Mouse (Mus musculus): ENCODE measurements at regions not wholly inside any gene's neighbourhood (a gene's known extent, or its start where the extent isn't known, plus 50 kb on each side); places are given as distances from the start of the nearest gene placed in this dataset.

DNA sequence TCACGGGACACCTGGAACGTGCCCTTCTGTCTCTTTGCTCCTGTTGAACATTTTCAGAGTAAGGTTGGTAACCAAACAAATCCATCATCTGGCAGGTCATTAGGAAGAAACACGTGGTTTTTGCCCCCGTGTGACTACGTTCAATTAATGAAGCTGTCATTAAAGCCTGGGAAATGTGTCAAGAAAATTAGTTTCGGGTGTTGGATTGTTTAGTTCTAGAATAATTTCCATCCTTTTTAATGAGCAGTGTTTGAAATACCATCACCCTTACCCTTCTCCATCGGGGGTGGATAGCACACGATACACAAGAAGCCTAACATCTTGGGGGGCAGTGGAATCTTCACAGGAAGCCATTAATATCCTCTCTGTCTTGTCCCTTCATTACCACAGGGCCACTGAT is 107.7 kb downstream of the Far1 start:
- peak; percentile 38 for DNase-seq (ENCODE audit: low spot score)

DNA sequence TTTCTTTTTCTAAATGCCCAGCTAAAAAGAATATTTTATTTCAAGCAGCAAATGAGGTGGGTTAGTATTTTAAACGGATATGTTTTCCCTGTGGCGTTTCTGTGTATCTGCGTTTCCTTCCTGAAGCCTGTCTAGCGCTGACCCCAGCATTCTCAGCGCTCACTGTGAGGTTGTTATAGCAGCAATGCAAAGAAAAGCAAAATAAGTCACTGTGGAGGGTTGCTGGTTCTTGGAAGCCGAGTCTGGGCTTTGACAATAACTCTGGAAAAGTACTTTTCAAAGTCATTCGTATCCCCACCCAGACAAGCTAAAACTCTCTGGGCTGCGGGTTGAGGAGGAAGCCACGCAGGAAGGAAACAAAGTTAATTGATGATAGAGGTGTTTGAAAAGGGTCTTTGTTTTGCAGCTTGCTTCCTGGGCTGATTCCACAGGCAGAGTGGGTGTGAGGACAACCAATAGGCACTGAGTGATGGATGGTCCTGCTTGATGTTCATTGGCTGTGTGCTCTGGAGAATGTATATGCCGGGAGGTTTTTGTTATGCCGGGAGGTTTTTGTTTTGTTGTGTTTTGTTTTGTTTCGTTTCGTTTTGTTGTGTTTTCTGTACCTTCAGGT is 108.4 kb downstream of the Far1 start:
- DNase-seq (ENCODE audit: low spot score): no peak

GRCm38 (mm10) chr7:113623296-113623695 is 109.7 kb downstream of the Far1 start:
- no peak for DNase-seq (ENCODE audit: low spot score)

DNA sequence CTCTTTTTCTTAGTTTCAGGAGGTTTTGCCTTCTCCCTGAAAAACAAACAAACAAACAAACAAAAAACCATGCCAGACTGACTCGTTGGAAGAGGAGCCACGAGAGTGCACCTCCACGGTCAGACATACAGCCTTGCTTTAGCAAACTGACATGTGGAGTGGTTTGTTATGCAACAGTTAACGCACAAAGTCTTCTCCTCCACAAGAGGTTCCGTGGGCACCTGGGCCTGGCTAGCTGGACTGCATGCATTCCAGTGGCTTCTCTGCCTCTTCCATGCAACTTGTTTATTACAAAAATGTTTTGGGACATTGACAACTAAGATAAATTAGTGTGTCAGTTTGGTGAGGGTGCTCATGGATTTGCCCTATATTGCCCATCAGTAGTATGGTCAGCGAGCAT is 110.3 kb downstream of the Far1 start:
- no peak for DNase-seq (ENCODE audit: low spot score)

GRCm38 (mm10) chr7:113626734-113627133 is 113.1 kb downstream of the Far1 start:
- no peak for DNase-seq (ENCODE audit: low spot score)

- DNase-seq (ENCODE audit: low spot score): no peak
Observed at GRCm38 (mm10) chr7:113637011-113637600, 123.5 kb downstream of the Far1 start.

GRCm38 (mm10) chr7:113638098-113638497 is 124.5 kb downstream of the Far1 start:
- DNase-seq (ENCODE audit: low spot score): no peak

GRCm38 (mm10) chr7:113642540-113642939 is 123.3 kb upstream of the Spon1 start:
- DNase-seq (ENCODE audit: low spot score): peak; percentile 59

GRCm38 (mm10) chr7:113650631-113651030 is 115.2 kb upstream of the Spon1 start:
- DNase-seq (ENCODE audit: low spot score): no peak

DNA sequence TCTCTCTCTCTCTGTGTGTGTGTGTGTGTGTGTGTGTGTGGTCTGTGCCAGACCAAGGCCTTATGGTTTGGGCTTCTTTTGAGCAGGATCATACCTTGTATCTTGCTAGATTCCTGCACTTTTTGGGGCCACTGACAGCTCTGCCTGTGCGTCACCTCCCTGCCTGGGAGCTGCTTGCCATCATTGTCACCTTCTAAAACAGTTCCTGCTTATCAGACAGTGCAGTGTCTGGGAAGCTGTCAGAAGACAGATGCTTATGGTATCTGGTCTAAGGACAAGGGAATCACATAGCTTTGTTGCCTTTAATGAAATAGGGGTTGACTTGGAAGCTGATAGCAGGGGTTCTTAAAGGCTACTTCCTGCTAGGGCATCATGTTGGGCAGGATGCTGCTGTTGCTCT is 114.1 kb upstream of the Spon1 start:
- no peak for DNase-seq (ENCODE audit: low spot score)

DNA sequence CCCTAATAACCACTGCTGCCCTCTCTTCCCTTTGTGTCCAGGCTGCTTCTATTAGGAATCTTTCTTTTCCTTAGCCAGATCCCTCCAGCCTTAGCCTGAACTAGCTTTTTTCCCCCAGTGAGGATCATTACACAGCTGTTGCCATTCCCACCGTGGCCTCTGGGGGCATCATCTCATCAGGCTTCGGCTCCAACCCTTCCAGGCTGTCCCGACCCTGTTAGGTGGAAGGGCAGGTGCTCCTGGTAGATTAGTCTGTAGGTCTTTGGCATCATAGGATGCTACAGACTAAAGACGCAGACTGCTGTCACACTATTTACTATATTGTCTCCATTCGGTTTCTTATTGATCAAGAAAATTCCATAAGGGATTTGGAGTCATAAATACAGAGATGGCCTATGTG is 112.7 kb upstream of the Spon1 start:
- DNase-seq (ENCODE audit: low spot score): peak; percentile 74

DNA sequence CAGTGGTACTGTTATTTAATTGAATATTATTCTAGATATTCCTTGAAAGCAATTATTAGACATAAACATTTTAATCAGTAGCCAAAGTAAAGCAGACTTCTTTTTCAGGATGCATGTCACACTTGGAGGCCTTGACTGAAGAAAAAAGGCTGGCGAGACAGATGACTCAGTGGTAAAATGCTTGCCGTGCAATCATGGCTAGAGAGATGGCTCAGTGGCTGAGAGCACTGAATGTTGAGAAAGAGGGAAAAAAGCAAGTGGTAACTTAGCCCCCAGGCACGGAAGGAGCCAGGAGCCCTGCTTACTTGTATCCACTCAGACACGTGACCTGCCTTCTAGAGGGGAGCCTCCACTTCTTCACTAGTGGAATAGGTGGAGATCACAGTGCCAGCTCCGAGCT is 110.5 kb upstream of the Spon1 start:
- DNase-seq (ENCODE audit: low spot score): no peak

- DNase-seq (ENCODE audit: low spot score): no peak
Observed at GRCm38 (mm10) chr7:113672779-113673595, 92.8 kb upstream of the Spon1 start.

DNA sequence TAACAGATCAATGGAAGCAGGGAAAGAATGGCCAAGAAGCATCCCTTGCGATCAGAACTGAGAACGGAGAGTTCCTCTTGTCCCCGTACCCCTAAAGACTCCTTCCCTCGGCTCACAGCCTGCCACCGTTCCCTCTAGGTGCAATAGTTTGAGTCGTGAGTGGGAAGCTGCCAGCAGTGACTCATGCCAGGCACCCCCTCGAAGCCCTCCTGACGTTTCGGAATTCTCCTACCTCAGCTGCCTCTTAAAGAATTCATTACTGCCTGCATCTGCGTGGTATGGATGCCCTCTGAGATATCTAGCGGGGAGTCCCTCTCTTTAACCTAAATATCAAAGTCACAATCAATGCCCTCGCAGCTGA is 92.2 kb upstream of the Spon1 start:
- DNase-seq (ENCODE audit: low spot score): no peak

- DNase-seq (ENCODE audit: low spot score): no peak
Observed at GRCm38 (mm10) chr7:113682271-113682670, 83.5 kb upstream of the Spon1 start.

DNA sequence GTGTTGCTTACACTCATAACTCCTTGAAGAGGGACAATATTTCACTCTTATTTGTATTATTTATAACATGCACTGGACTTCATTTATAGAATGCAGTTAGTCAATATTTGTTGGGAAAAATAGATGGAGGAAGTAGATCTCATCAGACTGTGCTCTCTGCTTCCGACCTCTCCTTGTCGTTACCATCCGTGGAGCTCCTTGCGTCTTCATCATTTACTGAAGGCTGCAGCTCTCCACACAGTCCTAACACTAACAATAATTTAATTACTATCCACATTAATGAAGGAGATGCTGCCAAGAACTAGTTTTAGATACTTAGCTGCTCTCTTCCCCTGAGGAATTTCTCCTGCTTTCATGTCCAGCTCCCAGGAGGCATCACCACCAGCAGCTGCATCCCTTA is 80.4 kb upstream of the Spon1 start:
- no peak for DNase-seq (ENCODE audit: low spot score)

DNA sequence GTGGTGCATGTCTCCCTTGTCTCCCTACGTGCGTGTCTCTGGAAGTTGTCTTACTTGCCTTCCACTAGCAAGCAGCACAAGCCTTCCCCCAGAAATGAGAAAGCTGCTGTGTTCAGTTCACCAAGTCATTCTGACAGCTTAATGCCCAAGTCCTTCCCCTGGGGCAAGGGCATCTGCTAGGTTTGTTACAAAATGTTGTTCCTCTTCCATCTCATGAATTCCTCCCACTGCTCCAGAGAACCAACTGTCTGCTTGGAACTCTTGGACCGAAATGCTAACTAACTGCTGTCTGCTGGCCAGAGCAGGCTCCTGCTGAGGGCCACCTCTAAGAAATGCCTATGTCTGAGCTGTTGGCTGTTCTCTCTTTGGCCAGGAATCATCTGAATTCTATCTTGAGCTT is 79.3 kb upstream of the Spon1 start:
- no peak for DNase-seq (ENCODE audit: low spot score)

GRCm38 (mm10) chr7:113687566-113687965 is 78.2 kb upstream of the Spon1 start:
- no peak for DNase-seq (ENCODE audit: low spot score)

DNA sequence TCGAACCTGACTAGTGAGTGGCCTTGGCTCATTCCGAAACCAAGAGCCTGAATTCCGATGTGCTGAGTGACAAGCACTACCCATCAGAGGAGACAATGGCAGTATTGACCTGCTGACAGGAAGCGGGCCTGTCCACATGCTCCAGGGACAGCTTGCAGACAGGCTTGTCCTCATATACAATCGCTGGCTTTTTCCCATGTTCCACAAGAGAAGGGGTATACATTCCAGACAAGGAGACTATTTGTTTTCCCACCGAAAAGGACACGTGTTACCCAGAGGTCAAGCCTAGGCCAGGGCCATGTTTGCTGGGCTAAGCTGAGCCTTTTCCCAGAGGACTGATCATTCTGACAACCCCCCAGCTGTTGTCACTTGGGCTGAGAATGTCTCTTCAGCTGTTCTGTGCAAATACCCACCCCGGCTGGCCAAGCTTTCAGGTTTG is 77.5 kb upstream of the Spon1 start:
- no peak for DNase-seq (ENCODE audit: low spot score)

DNA sequence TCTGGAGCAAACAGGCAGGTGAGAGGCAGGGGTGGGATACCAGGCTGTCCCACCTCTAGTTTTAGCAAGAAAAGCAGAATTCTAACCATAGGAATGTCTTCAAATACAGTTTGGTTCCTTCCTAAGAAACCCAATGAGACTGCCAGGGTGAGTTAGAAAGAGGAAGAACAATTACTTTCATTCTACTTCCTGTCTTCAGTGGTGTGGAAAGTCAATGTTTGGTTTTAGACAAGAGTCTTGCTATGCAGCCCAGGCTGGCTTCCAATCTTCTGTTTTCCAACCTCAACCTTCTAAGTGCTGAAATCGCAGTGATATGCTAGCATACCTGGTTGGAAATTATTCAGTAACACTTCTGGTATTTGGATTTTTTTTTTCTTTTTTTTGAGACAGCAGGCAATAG is 77.1 kb upstream of the Spon1 start:
- no peak for DNase-seq (ENCODE audit: low spot score)

DNA sequence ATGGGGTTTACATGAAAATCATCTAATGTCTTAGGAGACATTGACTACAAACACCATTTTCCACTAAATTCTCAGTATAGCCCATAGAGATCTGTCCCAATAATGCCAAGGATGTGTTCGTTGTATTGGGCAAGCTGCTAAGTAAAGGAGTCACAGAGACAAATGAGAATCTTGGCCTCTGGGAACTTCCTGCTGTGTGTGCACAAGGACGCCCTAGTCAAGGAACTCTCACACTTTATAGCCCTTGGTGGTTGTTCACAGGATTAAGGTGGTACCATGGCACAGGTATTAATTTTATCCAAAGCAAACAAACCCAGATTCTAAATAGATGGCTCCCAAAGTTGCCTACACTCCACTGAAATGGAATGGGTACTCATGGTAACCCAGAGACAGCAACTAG is 76.7 kb upstream of the Spon1 start:
- no peak for DNase-seq (ENCODE audit: low spot score)

- no peak for DNase-seq (ENCODE audit: low spot score)
Observed at GRCm38 (mm10) chr7:113691756-113692155, 74.0 kb upstream of the Spon1 start.

DNA sequence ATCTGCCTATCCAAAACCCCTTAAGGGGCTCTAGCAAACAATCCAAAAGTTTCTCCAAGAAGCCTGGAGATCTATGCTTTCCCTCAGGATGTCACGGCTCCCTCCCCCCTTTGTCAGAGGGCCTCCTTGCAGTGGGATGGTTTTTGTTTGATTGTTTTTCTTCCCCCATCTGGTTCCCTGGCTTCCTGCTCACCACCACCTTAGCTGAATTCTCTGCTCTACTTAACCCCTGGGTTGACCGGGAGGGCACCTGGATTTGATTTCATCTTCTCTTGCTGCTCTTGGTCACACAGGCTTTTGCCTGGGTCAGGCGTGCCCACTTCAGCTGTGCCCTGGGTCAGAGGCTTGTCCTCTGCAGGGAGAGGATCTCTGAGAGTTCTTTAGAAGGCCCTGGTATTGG is 72.3 kb upstream of the Spon1 start:
- no peak for DNase-seq (ENCODE audit: low spot score)

DNA sequence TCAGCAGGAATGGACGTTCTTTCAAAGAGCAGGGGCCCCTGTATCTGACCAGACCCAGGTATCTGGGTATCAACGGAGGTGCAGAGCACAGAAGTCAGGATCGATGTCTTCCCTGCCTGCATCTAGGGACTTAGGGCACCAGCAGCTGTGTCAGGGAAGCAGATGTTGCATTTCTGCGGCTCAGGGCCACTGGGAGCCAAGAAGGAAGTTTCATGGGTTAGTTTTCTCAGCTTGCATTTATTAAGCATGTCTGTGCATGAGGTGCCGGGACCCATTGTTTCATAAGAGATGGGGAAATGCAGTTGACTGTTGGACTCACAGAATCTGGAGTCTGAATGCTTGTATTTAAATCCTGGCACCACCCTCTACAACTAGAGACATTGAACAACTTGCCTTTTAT is 71.3 kb upstream of the Spon1 start:
- DNase-seq (ENCODE audit: low spot score): no peak

Data from retina, embryonic 14.5 days (tissue).